Mouse (Mus musculus) CD4-positive, CD25-positive, alpha-beta regulatory T cell, adult 2 months (primary cell): ENCODE measurements around the gene Arid1b.
"Not testable (repeated sequence)": the region's sequence is repeated elsewhere in the genome, so short reads cannot be mapped to it uniquely, and the experiment has no call there.

Experiments used
- DNase-seq: peaks from one replicate; pipeline ENCODE4 v3.0.0-alpha.2; 2012; ENCODE audit warnings: low read depth, low spot score

The Arid1b gene

GRCm38 (mm10) chr17:5110981-5111380 is 116.8 kb downstream of the Arid1b start:
- DNase-seq, result not testable (repeated sequence)

DNA sequence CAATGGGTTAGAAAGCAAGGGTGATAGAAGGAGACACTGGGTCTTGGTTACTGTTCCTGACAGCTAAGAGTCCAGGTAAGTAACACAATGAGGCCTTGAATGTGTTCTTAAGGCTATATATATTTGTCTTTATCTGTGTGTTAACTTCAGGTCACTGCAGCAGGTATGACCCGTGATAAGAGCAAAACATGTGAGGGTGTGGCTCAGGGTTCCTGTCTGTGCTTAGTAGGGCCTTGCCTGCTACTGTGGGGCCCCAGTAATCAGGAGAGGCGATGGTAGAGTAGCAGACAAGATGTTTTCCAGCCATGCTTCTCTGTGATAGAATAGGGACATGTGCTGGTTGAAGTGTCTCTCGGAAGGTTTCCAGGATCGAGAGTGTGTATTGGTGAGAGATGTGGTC is 118.0 kb downstream of the Arid1b start:
- no peak for DNase-seq

DNA sequence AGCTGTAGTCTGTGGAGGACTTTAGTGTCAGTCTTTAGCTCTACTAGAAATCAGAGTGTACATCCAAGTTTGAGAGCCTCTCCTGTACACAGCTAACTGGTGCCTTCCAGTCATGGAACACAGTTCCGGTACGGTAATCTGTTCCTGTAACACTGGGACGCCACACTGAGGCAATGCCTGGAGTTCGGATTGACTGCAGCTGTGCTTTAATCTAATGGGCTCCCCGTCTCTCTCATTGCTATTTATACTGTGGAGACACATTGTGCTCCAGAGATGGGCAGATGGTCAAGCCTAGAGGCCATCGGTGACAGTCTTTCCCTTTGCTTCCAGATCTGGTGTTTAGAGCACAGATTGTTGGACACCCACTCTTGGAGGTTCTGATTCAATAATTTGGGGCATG is 121.8 kb downstream of the Arid1b start:
- no peak for DNase-seq

DNA sequence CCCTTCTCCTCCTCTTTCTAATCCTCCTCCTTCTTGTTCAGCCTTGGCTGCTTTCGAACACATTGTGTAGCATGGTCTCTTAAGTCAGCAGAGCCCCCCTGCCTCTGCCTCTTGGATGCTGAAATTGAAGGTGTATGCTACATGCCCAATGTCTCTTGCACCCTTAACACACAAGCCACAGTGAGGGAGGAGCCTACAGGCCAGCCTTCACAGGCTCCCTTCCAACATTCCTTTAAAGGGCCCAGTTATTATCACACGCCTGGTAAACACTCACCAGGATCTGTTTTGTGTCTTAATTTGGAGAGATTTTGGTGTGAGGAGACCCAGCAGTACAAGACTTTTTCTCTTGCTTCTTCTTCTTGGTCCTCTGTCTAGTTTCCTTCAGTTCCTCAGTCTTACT is 122.9 kb downstream of the Arid1b start:
- DNase-seq, result no peak

DNA sequence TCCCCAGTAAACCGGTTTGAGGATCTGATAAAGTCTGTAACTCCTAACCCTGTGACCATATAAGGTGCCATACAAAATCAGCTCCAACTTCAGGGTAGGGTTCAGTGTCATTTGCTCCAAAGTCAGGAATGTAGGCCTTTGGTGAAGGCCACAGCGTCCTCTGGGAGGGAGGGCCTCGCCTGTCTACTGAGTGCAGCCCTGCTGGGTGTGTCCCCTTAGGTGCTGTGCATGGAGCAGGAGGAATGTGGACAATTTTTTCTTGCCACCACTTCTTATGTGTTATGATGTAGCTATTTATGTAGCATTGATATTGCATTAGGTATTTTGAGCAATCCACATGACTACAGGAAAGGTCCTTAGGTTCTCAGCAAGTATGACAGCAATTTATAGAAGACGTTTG is 124.0 kb downstream of the Arid1b start:
- no peak for DNase-seq

GRCm38 (mm10) chr17:5124643-5125042 is 130.5 kb downstream of the Arid1b start:
- DNase-seq, result peak; percentile 19

DNA sequence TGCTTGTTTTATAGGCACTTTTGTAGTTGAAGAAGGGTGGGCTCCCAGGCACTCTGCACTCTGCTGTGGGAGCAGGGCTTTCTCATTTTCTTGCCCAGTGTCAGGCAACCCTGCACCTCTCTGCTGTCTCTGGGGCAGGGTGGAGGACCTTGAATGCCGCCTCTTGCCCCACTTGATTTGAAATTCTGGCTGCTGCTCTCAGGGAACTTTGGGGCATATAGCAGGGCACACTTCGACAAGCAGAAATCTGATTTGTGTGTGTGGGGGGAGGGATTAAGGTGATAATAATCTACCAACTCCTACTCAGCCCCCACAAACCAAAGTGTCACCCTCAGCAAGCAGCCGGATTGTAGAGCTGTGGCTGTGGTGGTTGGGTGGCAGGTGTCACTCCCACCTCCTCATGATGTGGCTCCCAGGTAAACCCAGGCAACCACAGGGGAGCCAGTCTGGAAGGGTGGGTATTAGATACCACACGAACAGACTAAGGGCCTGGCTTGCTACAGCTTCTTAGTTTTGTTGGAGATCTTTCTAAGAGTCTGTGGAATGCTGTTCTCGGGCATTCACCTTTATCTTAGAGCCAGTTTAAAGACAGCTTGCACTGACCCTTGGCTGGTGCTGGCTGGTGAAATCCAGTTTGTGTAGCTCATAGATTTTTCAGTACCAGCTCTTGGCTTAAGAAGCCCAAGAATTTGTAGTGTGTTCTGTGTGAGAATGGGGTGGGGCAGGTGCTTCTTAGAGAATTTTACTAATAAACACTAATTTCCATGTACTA is 131.1 kb downstream of the Arid1b start:
- DNase-seq, result peak; percentile 31

DNA sequence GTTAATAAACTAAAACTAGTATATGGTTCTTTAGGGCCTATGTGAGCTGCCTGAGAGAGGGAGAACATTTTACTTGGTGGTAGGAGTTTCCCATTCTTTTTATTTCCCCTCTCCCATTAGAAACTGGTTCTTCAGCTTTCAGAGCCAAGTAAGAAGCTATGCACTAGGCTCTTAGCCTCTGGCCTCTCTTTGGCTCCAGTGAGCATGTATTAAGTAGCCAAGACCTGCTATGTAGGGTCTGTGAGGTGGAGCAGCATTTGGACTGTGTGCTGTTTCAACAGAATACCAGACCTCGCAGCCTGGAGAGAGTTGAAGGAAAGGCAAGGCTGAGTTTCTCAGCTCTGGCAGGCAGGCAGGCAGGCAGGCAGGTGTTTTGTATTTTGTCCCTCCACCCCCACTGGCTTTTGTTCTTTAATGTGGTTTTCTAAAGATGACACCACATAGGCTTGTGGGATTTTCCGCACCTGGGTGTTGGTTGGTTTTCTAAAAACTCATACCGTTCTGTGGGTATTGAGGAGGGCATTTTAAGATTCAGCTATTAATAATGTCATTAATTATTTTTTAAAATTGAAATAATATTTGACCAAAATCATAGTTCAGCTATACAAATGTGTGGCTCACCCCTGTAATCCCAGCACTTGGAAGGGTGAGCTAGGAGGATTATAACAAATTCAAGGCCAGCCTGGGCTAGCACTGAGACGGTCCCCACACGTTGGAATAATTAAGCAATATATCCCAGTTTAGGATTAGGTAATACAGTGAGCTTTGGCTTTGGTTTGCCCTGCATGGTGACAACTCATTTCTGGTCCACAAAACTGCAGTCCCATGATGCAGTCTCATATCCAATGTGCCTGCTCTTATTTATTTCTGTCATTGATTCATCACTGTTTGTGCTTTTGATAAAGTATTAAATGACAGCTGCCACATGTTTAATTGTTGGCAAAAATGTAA is 132.0 kb downstream of the Arid1b start:
- DNase-seq, result peak; percentile 64

DNA sequence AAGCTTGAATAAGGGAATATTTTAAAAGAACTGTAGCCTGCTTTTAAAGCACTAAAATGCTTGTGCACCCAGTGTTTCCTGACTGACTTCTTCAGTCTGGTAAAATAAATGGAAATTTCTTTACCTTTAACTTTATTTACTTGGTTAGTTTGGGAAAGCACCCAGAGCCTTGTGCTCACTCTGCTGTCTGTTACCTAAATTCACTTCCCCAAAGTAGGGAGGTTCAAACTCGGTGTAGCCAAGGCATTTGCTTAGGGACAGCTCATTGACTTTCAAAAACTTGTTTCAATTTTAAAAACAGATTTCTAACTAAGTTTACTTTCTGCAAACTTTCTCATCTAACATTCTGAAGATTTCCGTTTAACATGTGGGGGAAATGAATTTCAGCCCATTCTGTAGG is 135.5 kb downstream of the Arid1b start:
- DNase-seq, result no peak

DNA sequence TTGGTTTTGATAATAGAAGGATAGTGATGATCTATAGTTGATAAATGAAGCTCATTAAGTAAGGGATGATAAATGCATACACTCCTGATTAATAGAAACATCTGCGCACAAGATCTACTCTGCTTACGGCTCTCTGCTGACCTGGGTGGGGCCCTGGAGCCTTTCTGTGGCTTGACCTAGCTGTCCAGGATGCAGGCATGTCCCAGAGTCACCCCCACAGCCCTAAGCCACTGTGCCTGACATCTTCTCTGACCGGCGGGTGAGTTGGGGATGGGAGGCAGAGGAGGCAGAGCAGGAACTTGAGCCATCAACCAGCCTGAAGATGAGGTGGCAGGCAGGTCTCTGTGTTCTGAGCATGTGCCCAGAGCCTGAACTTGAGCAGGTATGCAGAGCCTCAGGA is 136.0 kb downstream of the Arid1b start:
- DNase-seq, result no peak

- no peak for DNase-seq
Measured at GRCm38 (mm10) chr17:5131706-5132105, 137.6 kb downstream of the Arid1b start.

DNA sequence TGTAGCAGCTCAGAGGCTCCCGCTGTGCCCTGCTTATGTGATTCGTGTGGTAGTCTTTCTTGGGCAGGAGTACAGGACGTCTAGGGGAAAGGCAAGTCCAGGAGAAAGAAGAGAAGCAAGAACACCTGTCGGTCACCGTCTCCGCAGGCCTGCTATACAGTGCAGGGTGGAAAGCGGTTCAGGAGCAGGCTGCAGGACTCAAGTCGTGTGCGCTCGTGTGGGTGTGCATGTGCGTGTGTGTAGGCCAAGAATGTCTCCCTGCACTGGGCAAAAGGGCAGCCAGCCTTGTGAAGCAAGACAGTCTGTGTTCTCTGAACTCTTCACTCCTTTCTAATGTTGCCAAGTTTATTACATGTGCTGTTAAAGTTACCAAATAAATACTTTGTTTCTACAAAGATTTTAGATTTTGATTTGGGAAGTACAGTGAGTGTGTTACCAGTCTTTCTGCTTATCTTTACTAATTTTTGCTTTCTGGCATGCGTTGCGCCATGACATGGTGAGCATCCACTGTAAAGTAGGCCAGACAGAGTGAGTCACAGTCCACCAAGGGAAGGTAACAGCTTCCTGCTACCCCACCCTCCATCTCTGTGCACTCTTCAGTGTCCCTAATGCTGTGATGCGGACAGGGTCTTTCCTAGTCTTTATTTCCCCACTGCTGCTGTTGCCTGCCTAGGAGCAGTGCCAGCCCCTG is 138.3 kb downstream of the Arid1b start:
- DNase-seq, result no peak

- DNase-seq, result no peak
Measured at GRCm38 (mm10) chr17:5132987-5133355, 138.8 kb downstream of the Arid1b start.

- DNase-seq, result no peak
Measured at GRCm38 (mm10) chr17:5133831-5134230, 139.7 kb downstream of the Arid1b start.

DNA sequence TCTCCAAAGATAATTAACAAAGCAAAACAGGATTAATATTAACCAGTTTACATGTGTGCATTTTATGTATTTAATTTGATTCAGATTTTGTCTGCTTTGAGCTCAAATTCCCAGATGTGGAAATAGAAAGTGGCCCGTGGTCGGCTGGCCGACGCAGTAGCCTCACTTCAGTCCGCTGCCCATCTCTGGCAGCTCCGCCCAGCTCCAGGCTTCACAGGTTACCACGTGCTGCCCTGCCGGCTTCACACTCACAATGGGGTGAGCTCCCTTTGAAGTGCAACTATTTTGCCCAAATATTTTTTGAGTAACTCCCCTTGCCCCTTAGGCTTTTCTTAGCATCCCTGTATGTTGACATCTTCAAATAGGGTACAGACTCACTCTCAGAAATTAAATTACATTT is 140.1 kb downstream of the Arid1b start:
- no peak for DNase-seq

- no peak for DNase-seq
Measured at GRCm38 (mm10) chr17:5137936-5138335, 143.8 kb downstream of the Arid1b start.

DNA sequence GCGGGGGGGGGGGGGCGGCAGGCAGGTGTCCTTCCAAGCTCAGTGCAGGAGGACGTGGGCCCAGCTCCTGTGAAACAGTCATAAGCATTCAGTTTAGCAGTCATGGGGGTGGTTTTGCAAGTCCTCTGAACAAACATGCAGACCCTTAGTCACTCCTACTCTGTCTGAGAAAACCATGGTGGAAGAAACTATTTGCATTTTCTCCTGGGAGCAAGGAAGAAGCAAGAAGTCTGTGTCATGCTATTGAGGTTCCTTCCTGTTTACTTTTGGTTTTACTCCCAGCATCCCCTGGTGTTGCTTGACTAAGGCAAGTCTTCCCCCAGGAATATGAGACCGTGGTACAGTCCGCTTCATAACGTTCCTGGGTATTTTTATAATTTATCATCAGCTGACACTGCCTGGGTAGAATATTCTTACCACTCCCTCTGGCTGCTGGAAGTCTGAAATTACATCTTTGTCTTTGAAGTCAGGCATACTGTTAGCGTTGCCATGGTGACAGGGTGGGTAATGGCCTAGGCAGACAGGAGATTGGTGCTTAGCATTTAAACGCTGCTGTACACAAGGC is 144.6 kb downstream of the Arid1b start:
- peak; percentile 90 for DNase-seq

GRCm38 (mm10) chr17:5139553-5139952 is 145.4 kb downstream of the Arid1b start:
- DNase-seq, result peak; percentile 28

DNA sequence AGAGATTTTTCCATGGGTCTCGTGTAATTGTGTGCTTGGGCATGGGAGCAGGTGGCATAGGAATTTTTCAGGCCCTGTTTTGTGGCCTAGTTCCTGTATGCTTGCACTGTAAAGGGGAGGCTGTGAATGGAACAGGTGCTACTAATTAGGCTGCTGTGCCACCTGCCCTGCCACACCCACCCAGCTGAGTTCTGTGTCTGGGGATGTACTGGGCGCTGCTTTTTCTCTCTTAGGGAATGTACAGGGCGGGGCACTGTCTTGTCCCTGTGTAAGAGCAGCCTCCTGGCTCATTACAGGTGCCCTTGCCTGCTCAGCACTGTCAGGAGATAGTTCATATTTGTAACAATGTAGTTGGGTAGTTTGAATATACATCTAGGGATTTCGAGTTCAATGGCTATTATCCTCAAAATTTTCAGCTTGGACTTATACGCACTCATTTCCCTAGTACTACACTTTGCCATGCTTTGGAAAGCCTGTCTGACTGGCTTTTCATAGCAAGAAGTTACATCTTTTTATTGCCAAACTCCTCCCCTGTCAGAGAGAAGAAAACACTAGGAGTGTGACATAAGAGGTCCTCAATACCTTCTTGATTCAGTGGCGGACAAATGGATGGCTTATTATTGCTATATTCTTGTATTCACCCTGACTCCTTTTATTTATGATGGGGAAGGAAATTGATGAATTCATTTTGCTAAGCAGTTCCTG is 149.8 kb downstream of the Arid1b start:
- DNase-seq, result no peak

- DNase-seq, result no peak
Measured at GRCm38 (mm10) chr17:5150660-5151063, 156.5 kb downstream of the Arid1b start.

DNA sequence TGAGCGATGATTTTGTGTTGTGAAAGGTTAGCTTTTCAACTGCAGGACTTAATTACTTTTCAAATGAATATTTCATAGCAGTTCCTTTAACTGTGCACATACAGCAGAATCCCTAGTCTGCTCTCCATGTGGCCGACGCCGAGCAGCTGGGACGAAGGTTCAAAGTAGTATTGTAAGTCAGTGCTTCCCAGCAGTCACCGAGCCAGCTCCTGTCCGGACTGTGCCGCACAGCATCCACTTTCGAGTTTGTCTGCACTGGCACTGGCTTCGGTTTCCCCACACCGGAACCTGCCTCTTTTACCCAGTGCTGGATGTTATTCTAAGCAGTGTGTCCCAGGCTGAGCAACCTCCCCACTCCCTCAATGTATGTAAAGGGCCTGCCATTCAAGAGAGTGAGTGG is 157.7 kb downstream of the Arid1b start:
- no peak for DNase-seq
